Mouse (Mus musculus): ENCODE results near the gene Daam1.

Gene Daam1

DNA sequence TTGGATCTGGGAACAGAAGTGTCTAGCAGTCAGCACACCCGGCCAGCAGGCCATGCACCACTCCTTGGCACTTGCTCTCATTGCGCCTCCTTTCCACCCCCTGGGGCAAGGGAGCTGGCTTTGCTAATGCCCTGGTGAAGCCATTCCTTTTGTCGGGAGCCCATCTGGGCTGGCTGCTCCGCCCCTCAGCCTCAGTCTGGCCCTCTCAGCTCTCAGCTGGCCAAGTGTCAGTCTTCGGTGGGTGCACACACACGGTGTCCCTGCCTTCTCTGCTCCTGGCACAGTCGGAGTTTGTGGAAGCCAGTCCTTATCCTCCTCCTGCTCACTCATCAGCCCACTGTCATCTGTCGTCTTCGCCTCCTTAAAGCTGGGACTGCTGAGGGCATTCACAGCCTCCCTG lies 142.7 kb downstream of the Daam1 start:
- no peak for DNase-seq

GRCm38 (mm10) chr12:71975626-71976025 lies 144.7 kb downstream of the Daam1 start:
- no peak for DNase-seq

- no peak for DNase-seq
These were observed 145.6 kb downstream of the Daam1 start for GRCm38 (mm10) chr12:71976361-71976960.

DNA sequence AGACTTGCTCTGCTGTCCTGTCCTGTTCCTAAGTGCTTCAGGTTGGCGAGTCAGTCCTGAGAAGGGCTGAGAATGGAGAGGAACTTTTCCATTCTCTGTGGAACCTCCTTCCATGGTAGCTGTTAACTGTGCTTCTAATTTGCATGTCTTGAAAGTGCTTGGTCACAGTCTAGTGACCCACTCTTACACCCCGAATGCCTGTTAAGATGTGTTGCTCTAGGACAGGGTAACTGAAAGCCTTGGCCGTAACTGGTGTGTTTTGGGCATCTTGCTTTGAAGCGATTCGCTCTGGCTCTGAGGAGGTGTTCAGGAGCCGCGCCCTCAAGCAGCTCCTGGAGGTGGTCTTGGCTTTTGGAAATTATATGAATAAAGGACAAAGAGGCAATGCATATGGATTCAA lies 146.5 kb downstream of the Daam1 start:
- DNase-seq, result no peak

- DNase-seq, result no peak
These were observed 147.9 kb downstream of the Daam1 start for GRCm38 (mm10) chr12:71978513-71979352.

GRCm38 (mm10) chr12:71980166-71980565 lies 149.3 kb downstream of the Daam1 start:
- DNase-seq, result no peak

- no peak for DNase-seq
These were observed 149.9 kb downstream of the Daam1 start for GRCm38 (mm10) chr12:71980746-71981145.

- peak; percentile 25 for DNase-seq
These were observed 150.4 kb downstream of the Daam1 start for GRCm38 (mm10) chr12:71981250-71981649.

DNA sequence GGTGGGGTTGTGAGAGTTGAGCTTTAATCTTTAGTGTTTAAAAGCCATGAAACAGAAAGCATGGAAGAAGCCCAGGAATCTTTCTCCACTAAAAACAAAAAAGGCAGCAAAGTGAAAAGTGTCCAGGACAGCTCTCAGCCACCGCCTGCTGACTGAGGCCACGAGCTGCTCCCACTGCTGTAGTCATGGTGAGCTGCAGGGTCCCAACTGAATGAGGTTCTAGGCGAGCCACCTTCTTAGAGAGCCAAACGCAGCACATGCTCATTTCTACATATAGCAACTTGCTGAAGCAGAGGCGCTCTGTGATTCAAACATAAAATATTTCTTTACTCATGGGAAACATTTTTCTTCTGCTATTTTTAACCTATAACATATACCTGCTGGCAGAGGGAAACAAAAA lies 150.9 kb downstream of the Daam1 start:
- DNase-seq, result no peak

DNA sequence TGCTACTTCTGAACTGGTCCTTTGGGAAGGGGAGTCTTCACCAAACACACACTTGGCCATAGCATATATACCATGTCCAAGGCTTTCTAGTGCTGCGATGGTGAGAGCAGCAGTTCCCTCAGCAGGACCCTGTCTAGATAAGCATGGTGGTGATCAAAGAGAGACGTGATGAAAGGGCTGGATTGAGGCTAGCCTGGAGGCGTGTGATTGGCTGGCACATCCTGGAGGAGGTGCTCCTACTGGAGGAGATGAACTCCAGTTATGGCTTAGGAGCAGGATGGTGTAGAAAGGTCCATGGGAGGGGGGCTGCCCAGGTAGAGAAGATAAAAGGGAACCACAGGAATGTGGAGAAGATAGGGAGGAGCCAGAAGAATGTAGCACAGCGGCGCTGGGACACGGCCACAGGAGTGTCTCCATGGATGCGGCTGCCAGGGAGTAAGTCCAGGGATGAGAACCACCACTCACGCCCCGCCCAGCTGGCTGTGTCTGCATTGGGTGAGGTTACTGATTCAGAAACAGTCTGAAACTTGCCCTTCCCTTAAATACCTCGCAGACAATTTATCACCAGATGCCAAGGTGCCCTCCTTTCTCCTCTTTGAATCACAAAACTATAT lies 152.3 kb downstream of the Daam1 start:
- DNase-seq, result no peak

DNA sequence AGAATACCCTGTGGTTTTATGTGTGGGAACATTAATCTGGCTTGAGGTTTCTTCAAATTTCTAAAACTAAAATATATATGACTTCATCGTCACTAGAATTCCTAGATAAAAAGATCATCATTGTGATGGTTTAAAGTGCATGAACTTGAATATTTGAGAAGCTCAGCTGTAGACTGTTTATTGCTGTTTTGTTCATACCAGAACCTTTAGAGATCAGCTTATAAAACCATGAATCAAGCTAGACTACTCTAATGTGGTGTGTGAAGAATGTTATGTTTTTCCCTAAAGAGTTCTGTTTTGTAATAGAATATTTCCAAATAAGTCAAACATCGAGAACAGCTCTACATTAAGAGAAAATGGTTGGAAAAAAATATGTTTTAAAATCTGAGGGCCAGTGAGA lies 156.3 kb downstream of the Daam1 start:
- no peak for DNase-seq

GRCm38 (mm10) chr12:71987885-71988284 lies 157.0 kb downstream of the Daam1 start:
- no peak for DNase-seq

- no peak for DNase-seq
These were observed 158.7 kb downstream of the Daam1 start for GRCm38 (mm10) chr12:71989596-71989995.

DNA sequence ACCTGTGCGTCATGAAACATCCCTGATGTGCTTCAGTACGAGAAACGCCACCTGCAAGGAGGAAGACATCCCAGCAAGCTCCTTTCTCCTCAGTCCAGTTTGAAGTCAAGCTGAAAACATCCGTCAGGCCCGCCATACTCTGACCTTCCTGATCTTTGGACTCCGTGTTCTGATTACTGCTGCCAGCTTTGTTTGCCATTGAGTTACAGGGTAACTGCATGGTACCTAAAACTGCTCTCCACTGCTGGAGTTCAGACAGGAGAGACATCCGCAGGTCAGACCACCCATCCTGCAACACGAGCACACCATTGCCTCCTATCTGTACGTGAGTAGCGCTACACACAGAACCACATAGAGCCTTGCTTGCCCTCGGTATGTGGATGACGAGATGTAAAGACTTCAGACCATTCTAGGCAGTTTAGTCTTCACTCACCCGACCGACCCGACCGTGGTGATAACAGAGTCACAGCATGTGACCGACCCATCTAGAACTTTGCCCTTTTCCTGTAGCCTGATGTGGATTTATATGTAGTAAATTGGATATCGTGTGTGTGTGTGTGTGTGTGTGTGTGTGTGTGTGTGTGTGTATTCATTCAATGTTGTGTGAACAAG lies 161.8 kb downstream of the Daam1 start:
- peak; percentile 29 for DNase-seq

DNA sequence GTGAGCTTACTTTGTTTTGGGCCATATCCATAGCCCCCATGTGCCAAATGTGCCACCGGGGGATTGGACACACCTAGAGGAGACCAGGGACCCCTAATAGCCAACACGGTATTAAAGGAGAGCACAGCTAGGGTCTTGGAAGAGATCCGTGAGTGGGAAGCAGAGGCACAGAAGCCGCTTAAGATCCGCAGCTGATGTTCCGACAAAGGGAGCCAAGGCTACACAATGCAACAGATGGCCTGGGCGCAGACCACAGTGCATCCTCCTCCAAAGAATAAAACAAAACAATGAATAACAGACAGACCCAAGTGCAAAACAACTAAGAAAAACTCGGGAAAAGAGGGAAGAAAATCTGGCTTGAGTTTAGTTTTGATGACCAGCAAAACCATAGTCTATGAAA lies 165.0 kb downstream of the Daam1 start:
- DNase-seq, result no peak

GRCm38 (mm10) chr12:71996920-71997319 lies 166.0 kb downstream of the Daam1 start:
- no peak for DNase-seq

GRCm38 (mm10) chr12:71997364-71997763 lies 166.5 kb downstream of the Daam1 start:
- DNase-seq, result no peak

DNA sequence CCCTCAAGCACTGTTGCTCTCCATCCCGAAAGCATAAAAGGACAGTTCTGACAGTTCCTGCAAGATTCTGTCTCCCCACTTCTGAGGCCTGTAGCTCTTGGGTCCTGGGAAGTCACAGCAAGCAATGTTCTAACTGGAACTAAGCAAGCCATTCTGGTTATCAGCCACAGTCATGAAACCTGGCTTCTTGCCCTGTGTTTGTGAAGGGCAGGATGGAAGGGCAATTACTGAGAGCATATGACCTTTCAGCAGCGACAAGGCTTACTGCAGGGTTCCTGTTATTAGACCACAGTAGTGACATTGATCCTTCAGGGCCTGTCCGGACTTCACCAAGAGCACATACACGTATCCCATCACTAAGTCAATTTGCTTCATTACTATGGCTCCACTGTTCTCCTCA lies 167.8 kb downstream of the Daam1 start:
- DNase-seq, result peak; percentile 72

DNA sequence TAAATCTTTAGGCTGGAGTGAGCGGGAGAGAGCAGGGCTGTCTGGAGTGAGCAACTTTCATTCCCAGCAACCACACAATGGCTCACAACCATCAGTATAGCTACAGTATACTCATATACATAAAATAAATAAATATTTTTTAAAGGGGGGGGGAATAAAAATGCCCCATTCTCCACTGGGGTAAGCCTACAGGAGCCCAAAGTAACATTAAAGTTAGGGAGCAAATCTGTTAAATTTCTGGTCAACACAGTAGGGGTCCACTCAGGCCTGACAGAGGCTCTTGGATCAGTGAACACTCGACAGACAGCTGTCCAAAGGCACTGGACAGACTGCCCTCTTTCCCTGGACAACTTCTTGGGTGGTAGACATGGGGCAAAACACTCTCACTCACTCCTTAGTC lies 168.8 kb downstream of the Daam1 start:
- no peak for DNase-seq

DNA sequence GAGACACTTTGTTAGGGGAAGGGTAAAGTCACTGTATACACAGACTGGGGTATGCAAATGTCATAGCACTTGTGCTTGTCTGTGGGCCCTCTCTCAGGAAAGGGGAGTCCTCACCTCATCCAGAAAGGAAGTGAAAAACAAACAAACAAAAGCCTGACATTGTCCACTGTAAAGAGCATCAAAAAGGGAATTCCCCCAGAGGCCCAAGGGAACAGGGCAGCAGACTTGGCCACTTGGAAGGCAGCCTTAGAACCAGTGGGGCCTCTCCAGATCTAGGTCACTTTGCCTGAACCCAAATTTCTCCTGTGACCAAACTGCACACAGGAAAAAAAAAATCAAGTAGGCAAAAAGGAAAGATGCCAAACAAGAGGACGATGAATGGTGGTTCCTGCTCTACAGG lies 170.9 kb downstream of the Daam1 start:
- no peak for DNase-seq

DNA sequence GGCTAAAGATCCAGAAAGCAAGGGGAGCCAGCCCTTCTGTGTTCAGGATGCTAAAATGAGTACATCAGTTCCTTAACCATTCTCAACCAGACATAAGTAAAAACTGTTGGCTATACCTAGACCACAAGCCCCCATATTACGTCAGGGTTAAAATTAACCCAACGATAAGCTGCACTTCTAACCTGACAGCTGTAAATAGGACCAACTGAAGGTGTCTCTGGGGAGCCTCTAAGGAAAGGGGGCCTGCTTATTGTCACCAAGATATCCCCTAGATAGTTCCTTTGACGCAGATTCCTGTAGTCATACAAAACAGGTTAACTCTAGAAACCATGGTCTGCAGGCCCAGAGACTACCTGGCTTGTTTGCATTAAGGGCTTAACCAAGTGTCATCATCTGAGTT lies 174.4 kb downstream of the Daam1 start:
- DNase-seq, result no peak

GRCm38 (mm10) chr12:72007656-72008055 lies 176.8 kb downstream of the Daam1 start:
- DNase-seq, result no peak

GRCm38 (mm10) chr12:72009051-72009902 lies 178.4 kb downstream of the Daam1 start:
- DNase-seq, result no peak
